Mouse (Mus musculus) stomach, postnatal 0 days (tissue): ENCODE measurements at regions not wholly inside any gene's neighbourhood (a gene's known extent, or its start where the extent isn't known, plus 50 kb on each side); places are given as distances from the start of the nearest gene placed in this dataset.

Source experiments
- ATAC-seq: fragments of 200-750 bp; cut with Nextera tagmentation; 2 replicates; pipeline ENCODE4 v1.8.0; 2017; ENCODE audit not compliant: low FRiP score, low TSS enrichment
- DNase-seq: peaks from one replicate; pipeline ENCODE4 v3.0.0-alpha.2; 2016; ENCODE audit warnings: low spot score
- H3K27ac ChIP-seq: fragments of 300-500 bp; sonication (generic); replicated peaks from 2 replicates; pipeline ENCODE4 v1.5.1; 2014; ENCODE audit warnings: mild to moderate bottlenecking, control low read depth
- H3K27me3 ChIP-seq: fragments of 300-500 bp; sonication (generic); 2 replicates; pipeline ENCODE4 v1.6.1; 2014; ENCODE audit warnings: low read length; ENCODE audit not compliant: control insufficient read depth, insufficient read depth
- H3K36me3 ChIP-seq: fragments of 300-500 bp; sonication (generic); 2 replicates; pipeline ENCODE4 v1.6.1; 2014; ENCODE audit warnings: low read length, mixed read lengths; ENCODE audit not compliant: control insufficient read depth, insufficient read depth
- H3K4me1 ChIP-seq: fragments of 300-500 bp; sonication (generic); replicated peaks from 2 replicates; pipeline ENCODE4 v1.6.1; 2014; ENCODE audit warnings: antibody characterized with exemption; ENCODE audit not compliant: control insufficient read depth, insufficient read depth
- H3K4me2 ChIP-seq: fragments of 300-500 bp; sonication (generic); replicated peaks from 2 replicates; pipeline ENCODE4 v1.6.1; 2014; ENCODE audit warnings: low read depth, mild to moderate bottlenecking, control low read depth, moderate library complexity
- H3K4me3 ChIP-seq: fragments of 300-500 bp; sonication (generic); 2 replicates; pipeline ENCODE4 v1.5.1; 2014; ENCODE audit warnings: low read depth, low read length, control low read depth
- H3K9ac ChIP-seq: fragments of 300-500 bp; sonication (generic); 2 replicates; pipeline ENCODE4 v1.6.1; 2014; ENCODE audit warnings: mild to moderate bottlenecking, low read length, control low read depth, mixed read lengths
- H3K9me3 ChIP-seq: fragments of 300-500 bp; sonication (generic); 2 replicates; pipeline ENCODE4 v1.6.1; 2016; ENCODE audit warnings: low read length; ENCODE audit not compliant: control insufficient read depth
- CTCF ChIP-seq: IDR thresholded peaks from 2 replicates; pipeline ENCODE4 v1.5.1; 2016; ENCODE audit warnings: antibody characterized with exemption, low read depth, mild to moderate bottlenecking, moderate library complexity
- EP300 ChIP-seq: optimal IDR thresholded peaks from 2 replicates; pipeline ENCODE3; 2016; ENCODE audit warnings: antibody characterized with exemption
- WGBS: fragments of 180-500 bp; shearing (Covaris S2); extraction: QIAGEN DNeasy Blood & Tissue Kit; methylation state at CpG from one replicate; pipeline ENCODE4 v1.1.7; 2014; 5-methylcytosine and 5-hydroxymethylcytosine counted together

DNA sequence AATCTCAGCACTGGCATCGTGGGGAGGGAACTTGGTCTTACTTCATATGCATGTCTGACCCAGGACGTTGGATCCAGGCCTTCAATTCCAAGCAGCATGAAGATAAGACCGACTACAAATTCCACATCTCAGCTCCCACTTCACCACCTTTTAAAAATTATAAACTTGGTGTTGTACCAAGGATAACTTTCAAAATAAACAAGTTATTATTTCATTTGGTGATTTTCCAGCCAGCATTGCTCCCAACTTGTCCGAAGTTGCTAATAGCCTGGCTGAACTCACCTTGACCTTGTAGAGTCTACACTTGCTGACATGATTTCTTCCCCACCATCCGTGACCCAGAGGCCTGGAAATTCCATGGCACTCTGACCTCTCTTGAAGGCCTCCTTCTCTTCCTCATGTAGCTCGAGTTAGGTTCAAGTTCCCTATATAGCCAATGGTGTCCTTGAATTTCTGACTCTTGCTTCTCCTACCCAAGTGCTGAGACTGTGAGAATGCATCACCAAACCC lies 123.7 kb downstream of the Thbs2 start:
- 54% methylated on average over 6 of the region's 6 CpGs for WGBS
- DNase-seq (no peak), ATAC-seq (no peak)
- H3K4me3 ChIP-seq: no peak overlapping the region
- no peak overlapping the region for H3K9ac ChIP-seq
- H3K4me1 ChIP-seq: no peaks in the 10 kb centered on the region
- TF ChIP-seq CTCF: no peak
- no peak for TF ChIP-seq EP300
- no peaks in the 10 kb centered on the region for H3K36me3 ChIP-seq
- H3K27me3 ChIP-seq: no peaks in the 10 kb centered on the region
- no peak overlapping the region for H3K27ac ChIP-seq
- H3K4me2 ChIP-seq: no peak overlapping the region
- no peaks in the 10 kb centered on the region for H3K9me3 ChIP-seq

DNA sequence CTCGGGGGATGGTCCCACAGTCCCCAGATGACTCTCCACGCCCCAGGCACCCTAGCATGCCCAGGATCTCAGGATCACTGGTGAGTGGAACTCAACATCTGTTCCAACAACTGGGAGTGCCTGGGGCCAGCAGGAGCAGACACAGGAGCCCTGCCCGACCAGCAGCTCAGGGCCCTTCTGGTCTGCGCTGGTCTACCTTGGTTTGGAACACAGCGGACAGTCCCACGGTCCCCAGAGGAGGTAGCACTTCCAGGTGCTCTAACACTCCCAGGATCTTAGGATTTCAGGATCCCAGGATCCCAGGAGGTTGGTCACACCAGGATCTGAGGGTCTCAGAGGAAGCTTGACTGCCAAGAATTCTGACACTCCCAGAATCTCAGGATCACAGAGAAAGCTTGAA lies 131.8 kb downstream of the Thbs2 start:
- Histone ChIP-seq H3K4me3 (no peak overlapping the region), H3K4me2 (no peak overlapping the region), H3K9me3 (no peaks in the 10 kb centered on the region), H3K27ac (no peak overlapping the region), H3K36me3 (no peaks in the 10 kb centered on the region), H3K27me3 (no peaks in the 10 kb centered on the region), H3K4me1 (no peaks in the 10 kb centered on the region), H3K9ac (no peak overlapping the region)
- WGBS: 94% methylated on average over 6 of the region's 6 CpGs
- no peak for ATAC-seq
- DNase-seq: no peak
- no peak for TF ChIP-seq CTCF
- TF ChIP-seq EP300: no peak

DNA sequence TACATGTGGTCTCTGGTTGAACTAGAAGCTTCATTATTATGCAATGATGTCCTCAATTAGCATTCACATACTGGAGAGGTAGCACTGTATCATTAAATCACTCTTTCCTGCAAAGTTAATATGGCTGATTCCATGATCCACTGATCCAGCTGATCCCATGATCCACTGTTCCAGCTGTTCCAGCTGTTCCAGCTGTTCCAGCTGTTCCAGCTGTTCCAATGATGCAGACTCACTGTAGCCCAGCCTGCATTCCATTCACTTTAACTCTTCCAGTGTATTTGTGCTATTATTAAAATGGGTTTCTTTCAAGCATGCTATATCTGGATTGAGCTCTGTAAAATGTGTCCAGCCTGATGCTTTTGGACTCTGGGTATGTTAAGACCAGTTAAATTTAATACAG lies 136.8 kb downstream of the Thbs2 start:
- TF ChIP-seq EP300: no peak
- TF ChIP-seq CTCF: no peak
- Histone ChIP-seq H3K27me3 (no peaks in the 10 kb centered on the region), H3K4me1 (no peaks in the 10 kb centered on the region), H3K36me3 (no peaks in the 10 kb centered on the region), H3K9ac (no peak overlapping the region), H3K27ac (no peak overlapping the region), H3K4me3 (no peak overlapping the region), H3K4me2 (no peak overlapping the region), H3K9me3 (no peaks in the 10 kb centered on the region)
- ATAC-seq: no peak
- DNase-seq: no peak

- Histone ChIP-seq H3K9me3 (no peaks in the 10 kb centered on the region), H3K36me3 (no peaks in the 10 kb centered on the region), H3K9ac (no peak overlapping the region), H3K4me1 (no peaks in the 10 kb centered on the region; the same call in 1 of the 2 replicates), H3K4me3 (no peak overlapping the region), H3K27me3 (no peaks in the 10 kb centered on the region), H3K27ac (no peak overlapping the region), H3K4me2 (no peak overlapping the region)
- WGBS: 15% methylated on average over 3 of the region's 3 CpGs
- DNase-seq (no peak), ATAC-seq (no peak)
- no peak for TF ChIP-seq CTCF
- no peak for TF ChIP-seq EP300
Observed at GRCm38 (mm10) chr17:14553195-14553594, 140.8 kb downstream of the Thbs2 start.

GRCm38 (mm10) chr17:14552081-14552480 lies 142.0 kb downstream of the Thbs2 start:
- no peak overlapping the region for H3K9ac ChIP-seq
- TF ChIP-seq CTCF: no peak
- TF ChIP-seq EP300: no peak
- no peaks in the 10 kb centered on the region for H3K9me3 ChIP-seq
- ATAC-seq (no peak), DNase-seq (no peak)
- H3K27me3 ChIP-seq: no peaks in the 10 kb centered on the region
- H3K4me3 ChIP-seq: no peak overlapping the region
- H3K27ac ChIP-seq: no peak overlapping the region
- no peak overlapping the region for H3K4me2 ChIP-seq
- H3K36me3 ChIP-seq: no peaks in the 10 kb centered on the region
- H3K4me1 ChIP-seq: no peaks in the 10 kb centered on the region; the same call in 1 of the 2 replicates
- 63% methylated on average over 4 of the region's 4 CpGs for WGBS

DNA sequence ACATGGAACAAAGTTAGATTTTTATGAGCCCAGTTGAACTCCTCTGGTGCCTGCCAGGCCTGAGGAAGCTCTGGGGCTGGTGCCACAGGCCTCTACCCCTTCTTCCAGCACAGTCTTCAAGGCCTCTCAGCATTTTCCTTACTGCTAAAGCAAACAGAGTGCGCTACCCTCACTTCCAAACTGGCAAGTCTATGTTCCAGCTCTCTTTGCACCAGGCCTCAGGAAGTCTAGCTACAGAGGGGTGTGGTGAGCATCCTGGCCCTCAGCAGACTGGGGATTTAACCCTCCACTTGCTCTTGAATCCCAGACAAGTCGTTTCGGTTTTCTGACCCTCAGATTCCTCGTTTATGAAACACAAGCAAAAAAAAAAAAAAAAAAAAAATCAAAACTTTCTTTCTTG lies 142.4 kb downstream of the Thbs2 start:
- no peaks in the 10 kb centered on the region for H3K9me3 ChIP-seq
- no peaks in the 10 kb centered on the region; the same call in 1 of the 2 replicates for H3K4me1 ChIP-seq
- no peaks in the 10 kb centered on the region for H3K36me3 ChIP-seq
- H3K4me3 ChIP-seq: no peak overlapping the region
- 21% methylated on average over 4 of the region's 4 CpGs for WGBS
- ATAC-seq (no peak; the same call in 1 of the 2 replicates), DNase-seq (no peak)
- H3K27me3 ChIP-seq: no peaks in the 10 kb centered on the region
- no peak for TF ChIP-seq CTCF
- no peak for TF ChIP-seq EP300
- no peak overlapping the region for H3K4me2 ChIP-seq
- H3K9ac ChIP-seq: no peak overlapping the region
- H3K27ac ChIP-seq: peak overlapping the region; percentile 73
